Mouse (Mus musculus) liver, postnatal 0 days (tissue): ENCODE measurements around the gene Ssb. TPM values are rescaled to one million over a fixed set of nuclear protein-coding genes. Genes with fewer than 3 reads are reported as not detected.
A peak's percentile ranks its signal among the peaks of the same experiment; 100 is the strongest.
"Not testable (repeated sequence)": the region's sequence is repeated elsewhere in the genome, so short reads cannot be mapped to it uniquely, and the experiment has no call there.

ENCODE experiments used
- ATAC-seq: fragments of 200-750 bp; cut with Nextera tagmentation; 2 replicates; pipeline ENCODE4 v1.8.0; 2017; ENCODE audit warnings: mild to moderate bottlenecking, moderate library complexity
- DNase-seq: peaks from one replicate; pipeline ENCODE4 v3.0.0-alpha.2; 2016
- H3K27ac ChIP-seq: fragments of 300-500 bp; sonication (generic); 2 replicates; pipeline ENCODE4 v1.5.1; 2014; ENCODE audit warnings: antibody characterized with exemption, moderate library complexity, mild to moderate bottlenecking, low read depth
- H3K27me3 ChIP-seq: fragments of 300-500 bp; sonication (generic); 2 replicates; pipeline ENCODE4 v1.6.1; 2014; ENCODE audit warnings: low read length, control low read depth, mixed read lengths; ENCODE audit not compliant: insufficient read depth
- H3K36me3 ChIP-seq: fragments of 300-500 bp; sonication (generic); replicated peaks from 2 replicates; pipeline ENCODE4 v1.6.1; 2014; ENCODE audit warnings: mild to moderate bottlenecking, control low read depth, low read length, moderate library complexity, mixed read lengths; ENCODE audit not compliant: insufficient read depth
- H3K4me1 ChIP-seq: fragments of 300-500 bp; sonication (generic); 2 replicates; pipeline ENCODE4 v1.6.1; 2014; ENCODE audit warnings: antibody characterized with exemption, mild to moderate bottlenecking, control low read depth; ENCODE audit not compliant: insufficient read depth
- H3K4me2 ChIP-seq: fragments of 300-500 bp; sonication (generic); 2 replicates; pipeline ENCODE4 v1.6.1; 2014; ENCODE audit warnings: low read depth, mild to moderate bottlenecking, low read length, moderate library complexity, mixed read lengths
- H3K4me3 ChIP-seq: fragments of 300-500 bp; sonication (generic); 2 replicates; pipeline ENCODE4 v1.5.1; 2014; ENCODE audit warnings: low read depth, low read length
- H3K9ac ChIP-seq: fragments of 300-500 bp; sonication (generic); replicated peaks from 2 replicates; pipeline ENCODE4 v1.6.1; 2014; ENCODE audit warnings: mild to moderate bottlenecking, moderate library complexity
- H3K9me3 ChIP-seq: fragments of 300-500 bp; sonication (generic); 2 replicates; pipeline ENCODE4 v1.6.1; 2016; ENCODE audit warnings: mild to moderate bottlenecking, control low read depth, low read length, mixed read lengths
- CTCF ChIP-seq: sonication (generic); IDR thresholded peaks from 2 replicates; pipeline ENCODE4 v1.5.1; 2016; ENCODE audit warnings: antibody characterized with exemption, low read depth
- EP300 ChIP-seq: IDR thresholded peaks from 2 replicates; pipeline ENCODE4 v1.6.1; 2016; ENCODE audit warnings: antibody characterized with exemption, low read depth, mild to moderate bottlenecking
- WGBS: fragments of 180-500 bp; shearing (Covaris S2); extraction: QIAGEN DNeasy Blood & Tissue Kit; methylation state at CpG from one replicate; pipeline ENCODE4 v1.1.7; 2014; ENCODE audit not compliant: insufficient replicate concordance; 5-methylcytosine and 5-hydroxymethylcytosine counted together
- polyA plus RNA-seq: library from polyadenylated mRNA; unstranded; fragments of >200 nt; fragmentation: Nextera tagmentation; extraction: Ambion mirVana; gene quantifications from 2 replicates; pipeline ENCODE4 v1.2.1, GENCODE M21; 2015

The Ssb gene
- polyA plus RNA-seq, 1 experiment from 2014 or later: 128 TPM

- Histone ChIP-seq H3K36me3 (no peaks in the 10 kb centered on the region), H3K9me3 (no peaks in the 10 kb centered on the region), H3K27me3 (no peaks in the 10 kb centered on the region), H3K9ac (no peak overlapping the region), H3K4me2 (no peak overlapping the region), H3K4me3 (no peak overlapping the region), H3K27ac (no peak overlapping the region), H3K4me1 (peaks cover 5% of the 10 kb centered on the region; the same call in 1 of the 2 replicates)
- ATAC-seq (no peak), DNase-seq (no peak)
- no peak for TF ChIP-seq CTCF
- TF ChIP-seq EP300: no peak
- 78% methylated on average over 5 of the region's 5 CpGs for WGBS
These were observed 32.5 kb downstream of the Ssb start for GRCm38 (mm10) chr2:69893891-69894290.

- Histone ChIP-seq H3K9ac (no peak overlapping the region), H3K4me1 (peaks cover 5% of the 10 kb centered on the region; the same call in 1 of the 2 replicates), H3K27me3 (no peaks in the 10 kb centered on the region), H3K9me3 (no peaks in the 10 kb centered on the region), H3K27ac (peak overlapping the region; percentile 41; the same call in 1 of the 2 replicates), H3K4me3 (no peak overlapping the region), H3K4me2 (no peak overlapping the region), H3K36me3 (no peaks in the 10 kb centered on the region)
- TF ChIP-seq CTCF (peak; percentile 67), EP300 (no peak)
- no peak for ATAC-seq
- WGBS: 65% methylated on average over 14 of the region's 14 CpGs
- DNase-seq: peak; percentile 53
These were observed 34.3 kb downstream of the Ssb start for GRCm38 (mm10) chr2:69895502-69896223.

GRCm38 (mm10) chr2:69896224-69896581 is 34.8 kb downstream of the Ssb start:
- no peak for TF ChIP-seq CTCF
- peak; percentile 42; the same call in 1 of the 2 replicates for TF ChIP-seq EP300
- Histone ChIP-seq H3K27ac (peak overlapping the region; percentile 41; the same call in 1 of the 2 replicates), H3K4me3 (no peak overlapping the region), H3K27me3 (no peaks in the 10 kb centered on the region), H3K9me3 (no peaks in the 10 kb centered on the region), H3K4me1 (peaks cover 5% of the 10 kb centered on the region; the same call in 1 of the 2 replicates), H3K4me2 (peak overlapping the region; percentile 98), H3K9ac (no peak overlapping the region), H3K36me3 (no peaks in the 10 kb centered on the region)
- ATAC-seq (no peak), DNase-seq (no peak)
- WGBS: 65% methylated on average over 4 of the region's 4 CpGs

- Histone ChIP-seq H3K4me2 (peak within 1 kb of the TSS; percentile 98), H3K27me3 (no peaks in the 10 kb centered on the region), H3K4me1 (peaks cover 5% of the 10 kb centered on the region; the same call in 1 of the 2 replicates), H3K27ac (peak within 1 kb of the TSS; percentile 97), H3K9me3 (no peaks in the 10 kb centered on the region), H3K4me3 (peak within 1 kb of the TSS; percentile 99), H3K9ac (peak within 1 kb of the TSS; percentile 100), H3K36me3 (no peaks in the 10 kb centered on the region)
- no peak for TF ChIP-seq CTCF
- TF ChIP-seq EP300: peak; percentile 61; the same call in 1 of the 2 replicates
- ATAC-seq (peak; percentile 99), DNase-seq (peak; percentile 99)
- WGBS: 1% methylated on average over 40 of the region's 65 CpGs
These were observed 35.8 kb downstream of the Ssb start, which contains the start of gene Ubr3 for GRCm38 (mm10) chr2:69897039-69897617. Ubr3 (plus strand) TSS chr2:69897246.

DNA sequence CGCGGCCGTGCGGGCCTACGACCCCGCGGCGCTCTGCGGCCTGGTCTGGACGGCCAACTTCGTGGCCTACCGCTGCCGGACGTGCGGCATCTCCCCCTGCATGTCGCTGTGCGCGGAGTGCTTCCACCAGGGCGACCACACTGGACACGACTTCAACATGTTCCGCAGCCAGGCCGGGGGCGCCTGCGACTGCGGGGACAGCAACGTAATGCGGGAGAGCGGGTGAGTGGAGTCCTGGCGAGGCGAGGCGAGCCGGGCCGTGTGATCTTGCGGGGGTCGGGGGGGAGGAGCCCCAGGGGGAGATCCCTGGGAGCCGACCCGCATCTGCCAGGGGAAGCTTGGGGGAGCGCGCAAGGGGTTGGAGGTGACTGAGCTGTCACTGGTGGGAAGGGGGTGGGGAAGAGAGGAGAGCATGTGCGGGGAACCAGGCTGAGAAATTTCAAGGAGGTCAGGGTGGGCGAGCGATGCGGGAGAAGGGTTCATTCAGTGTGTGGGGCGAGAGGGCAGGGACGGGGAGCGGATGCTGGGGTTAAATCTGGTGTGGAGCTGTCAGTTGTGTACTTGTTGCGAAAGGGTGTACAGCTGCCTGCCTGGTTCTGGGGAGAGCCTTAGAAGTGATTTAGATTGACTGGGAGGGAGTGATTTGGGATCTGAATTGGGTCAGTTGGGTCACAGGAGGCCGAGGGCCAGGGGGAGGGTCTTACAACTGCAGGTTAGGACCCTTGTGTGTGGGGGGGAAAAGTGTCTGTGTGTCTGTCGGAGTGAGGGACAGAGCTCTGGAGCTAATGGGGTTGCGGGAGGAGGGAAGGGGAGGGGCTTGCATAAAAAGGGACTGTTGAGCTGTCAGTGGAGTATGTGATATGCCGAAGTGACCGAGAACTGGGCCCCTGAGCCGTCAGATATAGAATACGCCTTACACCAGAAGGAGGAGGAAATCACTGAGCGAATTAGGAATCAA is 36.5 kb downstream of the Ssb start:
- Histone ChIP-seq H3K9me3 (no peaks in the 10 kb centered on the region), H3K4me3 (peak overlapping the region; percentile 99), H3K4me1 (peaks cover 5% of the 10 kb centered on the region; the same call in 1 of the 2 replicates), H3K27me3 (no peaks in the 10 kb centered on the region), H3K9ac (peak overlapping the region; percentile 100), H3K4me2 (peak overlapping the region; percentile 98), H3K36me3 (no peaks in the 10 kb centered on the region), H3K27ac (peak overlapping the region; percentile 97)
- ATAC-seq (peak; percentile 52), DNase-seq (peak; percentile 67)
- WGBS: under 1% methylated on average over 54 of the region's 55 CpGs
- peak; percentile 16; the same call in 1 of the 2 replicates for TF ChIP-seq CTCF
- no peak for TF ChIP-seq EP300

GRCm38 (mm10) chr2:69903541-69903940 is 42.2 kb downstream of the Ssb start:
- DNase-seq: no peak
- Histone ChIP-seq H3K4me2 (no peak overlapping the region), H3K4me1 (peaks cover 2% of the 10 kb centered on the region; the same call in 1 of the 2 replicates), H3K27ac (no peak overlapping the region), H3K36me3 (no peaks in the 10 kb centered on the region), H3K9ac (no peak overlapping the region), H3K4me3 (no peak overlapping the region), H3K27me3 (no peaks in the 10 kb centered on the region), H3K9me3 (no peaks in the 10 kb centered on the region)
- TF ChIP-seq CTCF: no peak
- TF ChIP-seq EP300: no peak
- ATAC-seq: no peak
- WGBS: 82% methylated on average over 3 of the region's 3 CpGs

- WGBS: 78% methylated on average over 4 of the region's 4 CpGs
- ATAC-seq, H3K36me3 ChIP-seq, H3K27me3 ChIP-seq, H3K4me1 ChIP-seq, H3K27ac ChIP-seq, H3K4me3 ChIP-seq, DNase-seq, H3K9me3 ChIP-seq, H3K9ac ChIP-seq, H3K4me2 ChIP-seq: not testable (repeated sequence)
These were observed 46.0 kb downstream of the Ssb start for GRCm38 (mm10) chr2:69907394-69907793.
